Mouse (Mus musculus) adrenal gland, adult 8-10 months (tissue): Measurements from ENCODE around the gene Cabp4. TPM values are rescaled to one million over a fixed set of nuclear protein-coding genes. Genes with fewer than 3 reads are reported as not detected.

Experiments used
- DNase-seq: peaks from one replicate; pipeline ENCODE4 v3.0.0; 2022
- total RNA-seq, 4 experiments: library from RNA; stranded (reverse); gene quantifications; 2 replicates each; pipeline ENCODE4 v1.2.4; 2022

Cabp4 gene
- under 1 TPM; 0.23 to 0.59 (median 0.39) TPM for total RNA-seq

DNA sequence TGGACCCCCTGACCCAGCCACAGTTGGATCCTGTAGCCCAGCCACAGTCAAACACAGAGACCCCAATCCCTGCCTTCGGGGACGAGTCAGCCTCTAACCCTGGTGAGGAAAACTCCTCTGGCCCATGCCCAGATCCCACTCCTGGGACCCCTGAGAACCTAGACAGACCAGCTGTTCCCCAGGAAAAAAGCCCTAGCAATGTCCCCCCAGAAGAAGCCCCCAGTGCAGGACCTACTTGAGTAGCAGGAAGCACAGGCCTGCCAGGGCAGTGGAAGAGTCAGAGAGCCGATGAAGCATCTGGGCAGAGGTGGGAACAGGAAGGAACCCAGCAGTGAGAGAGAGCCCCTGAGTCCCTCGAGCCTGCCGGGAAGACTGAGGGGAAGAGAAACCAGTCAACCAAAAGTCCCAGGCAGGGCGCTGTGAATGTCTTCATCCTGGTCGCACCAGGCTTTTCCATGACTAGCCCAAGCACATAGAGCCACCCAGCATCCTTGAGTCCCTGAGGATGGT lies at the start of gene Cabp4:
Gene Cabp4, minus strand, starts transcription at position 275 of the 510 bp plus-strand sequence.
- DNase-seq: no peak

DNA sequence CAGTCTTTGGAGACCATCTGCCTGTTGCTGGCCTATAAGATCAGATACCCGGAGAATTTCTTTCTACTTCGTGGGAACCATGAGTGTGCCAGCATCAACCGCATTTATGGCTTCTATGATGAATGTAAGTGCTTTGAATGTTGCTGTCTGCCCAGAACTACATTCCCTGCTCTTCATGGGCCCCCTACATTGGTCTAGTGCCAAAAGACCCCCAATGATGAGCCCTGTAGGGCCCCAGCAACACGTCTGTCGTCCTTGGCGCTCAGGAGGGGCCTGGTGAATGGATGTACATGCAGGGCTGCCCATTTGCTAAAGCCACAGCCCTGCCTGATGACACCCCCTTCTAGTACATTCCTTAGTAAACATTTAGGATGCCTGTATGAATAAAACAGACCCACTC lies 49.3 kb upstream of the Cabp4 start:
- DNase-seq: no peak

- no peak for DNase-seq
Measured at GRCm38 (mm10) chr19:4192251-4192985, 48.6 kb upstream of the Cabp4 start.

DNA sequence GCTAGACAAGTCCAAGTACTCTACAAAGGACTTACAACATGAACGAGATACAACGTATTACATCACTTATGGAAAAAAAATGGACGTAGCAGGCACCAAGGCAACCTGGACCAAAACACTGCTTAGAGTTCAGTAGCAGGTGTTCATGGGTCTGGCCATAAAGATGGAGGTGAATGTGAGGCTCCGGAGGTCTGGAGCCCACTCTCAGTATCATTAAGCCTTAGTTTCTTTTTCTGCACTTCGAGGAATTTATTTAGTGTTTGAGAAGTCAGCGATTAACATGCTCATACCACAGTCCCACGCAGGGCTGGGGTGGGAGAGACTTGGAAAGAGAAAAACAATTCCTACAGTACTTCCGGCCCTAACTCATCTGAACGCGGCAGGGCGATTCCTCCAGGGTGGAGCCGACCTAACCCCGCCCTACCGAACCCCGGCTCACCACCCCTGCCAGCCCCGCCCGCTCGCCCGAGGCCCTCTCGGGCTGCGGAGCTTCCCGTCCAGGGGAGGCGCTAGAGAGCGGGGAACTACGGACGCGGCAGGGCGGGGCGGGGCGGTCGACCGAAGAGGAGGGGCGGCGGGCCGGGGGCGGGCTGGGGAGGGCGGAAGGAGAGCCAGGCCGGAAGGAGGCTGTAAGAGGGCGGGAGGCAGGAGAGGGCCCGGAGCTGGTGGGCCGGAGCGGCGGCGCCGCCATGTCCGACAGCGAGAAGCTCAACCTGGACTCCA lies 47.9 kb upstream of the Cabp4 start, which contains the start of gene Ppp1ca:
Gene Ppp1ca, plus strand, starts transcription at position 538 of the 723 bp plus-strand sequence.
- DNase-seq: peak; percentile 91

- DNase-seq: no peak
Measured at GRCm38 (mm10) chr19:4190831-4191334, 47.0 kb upstream of the Cabp4 start, which contains the start of gene Tbc1d10c. Gene Tbc1d10c, minus strand, starts transcription at chr19:4191284.

DNA sequence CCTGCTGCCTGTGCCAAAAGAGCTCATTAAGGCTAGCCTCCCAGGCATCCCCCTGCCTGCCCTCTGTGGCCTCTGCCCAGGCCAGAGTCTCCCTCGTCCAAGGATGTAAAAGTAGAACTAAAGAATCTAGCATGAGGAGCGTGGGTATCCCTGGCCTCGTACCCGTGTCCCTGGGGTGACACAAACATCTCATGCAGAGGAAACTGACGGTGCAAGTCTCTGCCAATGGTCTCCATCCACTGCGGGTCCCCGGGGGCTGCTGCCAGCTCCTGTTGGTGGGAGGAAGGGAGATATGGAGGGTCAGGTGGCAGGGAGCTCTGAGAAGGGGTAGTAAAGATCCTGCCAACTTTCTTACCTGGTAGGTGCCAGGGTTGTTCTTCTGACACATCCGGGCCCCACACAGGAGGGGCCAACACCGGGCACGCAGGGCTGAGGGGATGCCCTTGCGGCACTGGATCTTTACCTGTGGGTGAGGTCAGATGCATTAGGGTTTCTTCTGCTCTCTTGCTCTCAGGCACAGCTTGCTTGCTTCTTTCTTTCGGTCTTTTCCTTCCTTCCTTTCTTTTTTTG lies 45.3 kb upstream of the Cabp4 start:
- no peak for DNase-seq

GRCm38 (mm10) chr19:4187303-4187702 lies 43.5 kb upstream of the Cabp4 start:
- DNase-seq: no peak

DNA sequence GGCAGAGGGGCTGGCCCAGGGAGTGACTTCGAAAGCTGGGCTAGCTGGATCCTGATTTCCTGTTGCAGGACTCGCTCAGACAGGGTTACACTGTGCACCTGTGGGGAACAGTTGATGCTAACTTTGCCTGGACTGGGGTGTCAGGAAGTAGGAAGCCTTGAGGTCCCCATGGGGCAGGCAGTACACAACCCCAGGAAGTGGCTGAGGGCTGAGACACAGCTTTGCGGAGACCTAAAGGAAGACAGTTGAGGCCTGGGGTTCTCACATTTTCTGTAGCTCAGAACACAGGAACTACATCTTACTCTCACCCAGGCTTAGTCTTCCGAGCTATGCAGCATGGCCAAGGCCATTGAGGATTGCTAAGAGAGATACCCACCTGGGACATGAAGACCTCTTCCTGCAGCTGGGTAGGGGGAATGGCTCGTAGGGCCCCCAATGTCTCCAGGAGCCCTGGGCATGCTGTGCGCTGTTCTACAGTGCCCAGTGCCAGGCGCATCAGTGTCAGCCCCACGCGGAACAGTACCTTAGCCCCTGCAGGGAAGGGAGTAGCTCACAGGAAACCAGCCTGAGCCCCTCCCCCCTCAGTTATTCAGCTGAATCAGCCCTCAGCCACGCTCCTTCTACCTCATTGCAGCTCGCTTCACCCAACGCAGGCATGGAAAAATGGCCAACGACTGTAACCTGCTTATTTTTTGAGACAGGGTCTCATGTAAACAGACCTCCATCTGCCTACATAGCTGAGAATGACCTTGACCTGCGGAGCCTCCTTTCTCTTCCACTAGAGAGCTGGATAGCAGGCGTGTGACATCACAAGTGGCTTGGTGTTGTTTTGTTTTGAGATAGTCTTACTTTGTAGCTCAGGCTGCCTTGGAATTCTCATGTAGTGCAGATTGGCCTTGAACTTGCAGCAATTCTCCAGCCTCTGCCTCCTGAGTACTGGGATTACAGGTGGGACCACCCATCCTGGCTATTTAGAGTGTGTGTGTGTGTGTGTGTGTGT lies 41.4 kb upstream of the Cabp4 start:
- no peak for DNase-seq

GRCm38 (mm10) chr19:4183689-4184088 lies 39.9 kb upstream of the Cabp4 start:
- no peak for DNase-seq

- DNase-seq: peak; percentile 76
Measured at GRCm38 (mm10) chr19:4181892-4182291, 38.1 kb upstream of the Cabp4 start.

DNA sequence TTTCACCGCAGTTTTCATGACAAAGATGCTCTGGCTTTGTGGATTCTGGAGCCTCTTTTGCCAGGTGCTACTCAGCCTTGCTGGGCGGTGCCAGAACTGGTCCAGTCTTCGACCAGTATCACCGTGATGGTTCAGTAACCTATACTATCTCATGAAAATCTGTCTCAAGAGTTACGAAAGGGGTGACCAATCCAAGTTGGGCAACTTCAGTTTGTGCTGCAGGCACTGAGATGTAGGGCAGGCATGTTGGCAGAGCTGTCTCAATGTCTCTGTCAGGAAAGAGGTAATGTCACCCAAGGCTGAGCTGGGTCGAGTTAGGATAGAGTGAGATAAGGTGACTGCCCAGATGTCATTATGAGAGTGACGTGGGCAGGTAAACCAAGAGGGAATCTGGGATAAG lies 36.6 kb upstream of the Cabp4 start:
- DNase-seq: no peak

DNA sequence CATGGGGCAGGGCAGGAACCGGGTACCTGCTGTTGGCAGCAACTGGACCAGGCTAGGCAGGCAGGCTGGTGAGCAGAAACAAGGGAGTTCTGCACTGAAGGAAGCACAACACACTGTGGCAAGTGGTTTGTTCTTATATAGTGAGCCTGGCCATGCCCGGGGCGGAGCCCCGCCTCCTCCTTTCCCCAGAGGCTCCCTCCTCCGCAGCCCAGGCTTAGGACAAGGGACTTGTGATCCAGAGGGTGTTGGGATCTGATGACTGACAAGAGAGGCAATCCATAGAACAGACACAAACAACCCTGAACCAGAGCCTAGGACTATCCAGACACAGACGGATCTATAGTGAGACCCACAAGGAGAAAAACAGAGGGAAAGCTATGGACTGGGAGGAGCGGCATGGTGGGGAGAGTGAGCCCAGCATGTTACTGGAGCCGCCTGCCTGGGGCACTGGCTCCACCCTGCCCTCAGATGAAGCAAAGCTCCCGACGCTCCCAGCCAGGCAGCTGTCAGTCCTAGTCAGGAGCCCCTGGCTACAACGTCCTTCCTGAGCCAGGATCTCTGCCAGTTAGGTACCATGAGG lies 31.6 kb upstream of the Cabp4 start, which contains the start of gene Carns1:
Gene Carns1, minus strand, starts transcription at position 112 of the 580 bp plus-strand sequence.
- DNase-seq: no peak

DNA sequence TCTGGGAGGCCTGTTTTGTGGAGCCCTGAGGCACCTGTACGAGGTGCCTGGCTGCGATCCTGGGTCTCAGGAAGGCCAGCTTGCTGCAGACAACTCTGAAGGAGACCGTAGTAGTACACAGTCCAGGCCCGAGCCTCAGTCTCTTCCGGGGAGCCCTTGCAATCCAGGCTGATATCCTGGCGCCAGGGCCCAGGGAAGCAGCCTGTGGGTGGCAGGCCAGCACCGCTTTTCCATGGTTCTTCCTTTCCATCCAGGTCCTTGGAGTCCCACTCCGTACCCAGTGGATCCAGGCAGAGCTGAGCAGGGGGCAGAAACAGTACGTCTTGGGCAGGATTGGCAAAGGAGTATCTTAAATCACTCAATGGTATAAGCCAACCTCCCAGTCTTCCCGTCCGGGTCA lies 29.1 kb upstream of the Cabp4 start:
- no peak for DNase-seq

- DNase-seq: no peak
Measured at GRCm38 (mm10) chr19:4171393-4172290, 27.8 kb upstream of the Cabp4 start.

DNA sequence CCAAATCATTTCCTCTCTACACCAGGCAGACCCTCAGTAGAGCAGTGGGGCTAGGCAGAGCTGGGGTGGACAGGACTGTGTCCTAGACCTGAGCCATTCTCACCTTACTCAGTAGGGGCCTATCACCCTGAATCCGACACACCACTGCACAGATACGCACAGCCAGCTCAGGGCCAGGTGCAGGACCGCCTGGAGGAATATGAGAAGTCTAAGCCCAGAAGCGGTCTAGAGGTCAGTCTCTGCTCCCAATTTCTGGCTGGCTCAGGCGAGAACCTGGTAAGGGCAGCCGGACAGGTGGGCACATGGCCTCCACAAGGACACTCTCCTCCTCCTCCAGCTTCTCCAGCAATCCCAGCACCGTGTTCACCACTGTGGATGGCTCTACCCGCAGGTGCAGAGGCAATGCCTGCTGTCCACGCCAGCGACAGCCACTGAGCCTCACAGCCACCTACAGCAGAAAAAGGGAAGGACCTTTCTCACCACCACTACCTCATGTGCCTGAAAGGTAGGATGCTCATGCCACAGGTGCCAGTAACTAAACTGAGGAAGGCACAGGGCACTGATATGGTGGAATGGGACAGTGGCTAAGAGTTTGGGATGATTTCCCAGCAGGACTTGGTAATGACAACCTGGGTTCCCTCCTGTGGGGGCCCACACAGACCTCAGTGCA lies 27.0 kb upstream of the Cabp4 start:
- DNase-seq: no peak

GRCm38 (mm10) chr19:4169810-4170209 lies 26.0 kb upstream of the Cabp4 start:
- no peak for DNase-seq

DNA sequence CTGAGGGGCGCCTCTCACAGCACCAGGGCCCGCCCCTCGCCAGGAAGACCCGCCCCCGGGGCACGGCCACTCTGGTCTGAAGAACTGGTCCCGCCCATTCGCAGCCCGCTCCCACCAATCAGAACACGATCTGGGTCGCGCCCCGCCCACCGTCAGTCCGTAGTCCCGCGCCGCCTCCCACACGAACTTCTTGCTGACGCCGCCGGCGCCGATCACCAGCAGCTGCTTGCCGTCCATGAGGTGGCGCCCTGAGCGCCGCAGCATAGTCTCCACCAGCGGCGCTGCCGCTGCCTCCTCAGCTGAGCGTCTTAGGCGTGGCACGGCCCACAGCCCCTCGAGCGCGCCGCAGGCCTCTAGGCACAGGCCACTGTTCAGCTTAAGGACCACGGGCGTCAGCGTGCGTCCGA lies 25.5 kb upstream of the Cabp4 start:
- peak; percentile 99 for DNase-seq

DNA sequence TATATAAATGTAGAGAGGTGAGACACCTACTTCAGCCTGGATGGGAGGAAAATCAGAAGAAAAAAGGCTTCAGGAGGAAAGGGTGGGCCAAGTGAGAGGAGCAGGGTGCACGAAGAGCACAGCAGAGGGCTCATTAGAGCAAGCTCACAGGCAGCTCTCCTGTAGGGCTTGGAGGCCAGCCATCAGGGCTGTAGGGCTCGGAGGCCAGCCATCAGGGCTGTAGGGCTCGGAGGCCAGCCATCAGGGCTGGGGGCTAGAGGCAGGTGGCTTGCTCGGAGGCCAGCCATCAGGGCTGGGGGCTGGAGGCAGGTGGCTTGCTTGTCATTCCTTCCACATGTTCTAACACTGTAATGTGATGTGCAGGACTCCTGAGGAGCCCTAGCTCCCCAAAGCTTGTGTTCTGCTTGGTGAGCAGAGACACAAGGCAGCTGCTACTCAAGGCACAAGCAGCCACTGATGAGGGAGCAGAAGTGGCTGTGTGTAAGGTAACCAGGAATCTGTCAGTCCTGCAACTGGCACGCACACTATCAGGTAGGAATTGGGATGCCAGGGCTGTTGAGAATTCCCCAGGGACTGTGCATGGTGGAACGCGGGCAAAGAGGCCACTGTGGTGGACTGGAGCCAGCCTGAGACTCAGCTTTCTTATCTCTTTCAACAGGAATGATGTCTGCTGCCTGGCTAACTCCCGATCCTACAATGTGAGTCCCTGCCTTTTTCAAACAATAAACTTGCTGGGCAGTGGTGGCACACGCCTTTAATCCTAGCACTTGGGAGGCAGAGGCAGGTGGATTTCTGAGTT lies 23.0 kb upstream of the Cabp4 start:
- DNase-seq: no peak

DNA sequence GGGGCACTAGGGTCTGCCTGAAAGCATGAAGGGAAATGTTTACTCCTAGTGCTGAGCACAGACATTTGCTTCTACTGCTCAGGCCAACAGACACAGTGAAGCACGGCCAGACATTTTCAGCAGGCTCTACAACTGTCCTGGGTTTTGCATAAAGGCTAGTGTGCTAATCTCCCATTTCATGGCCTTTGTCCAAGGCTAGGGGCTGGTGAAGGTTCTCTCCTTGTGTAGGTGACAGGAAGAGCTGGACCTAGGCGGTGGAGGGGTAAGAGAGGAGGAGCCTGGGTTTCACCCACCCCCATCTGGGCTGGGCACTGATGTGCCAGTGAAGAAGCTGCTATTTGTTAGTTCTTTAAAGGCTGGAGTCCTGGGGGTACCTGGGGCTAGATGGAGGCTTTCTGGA lies 20.9 kb upstream of the Cabp4 start:
- DNase-seq: peak; percentile 73
